Mouse (Mus musculus): ENCODE measurements around the gene Spry2.

GRCm38 (mm10) chr14:105865381-105865938 lies 31.2 kb downstream of the Spry2 start:
- TF ChIP-seq GATA1 (IDR thresholded peaks at IDR 0.05; ENCODE audit: low read length), result no peak
- no peak for TF ChIP-seq TAL1 (IDR thresholded peaks at IDR 0.05; ENCODE audit: low read length)

Data from erythroblast, embryonic 14.5 days (primary cell).